Mouse (Mus musculus) cortical plate, adult 2 months (tissue): Measurements from ENCODE around the gene Nxpe4.

Source experiments
- CTCF ChIP-seq: fragments of 200-500 bp; IDR thresholded peaks from 2 replicates; pipeline ENCODE4 v1.5.1; 2011; ENCODE audit warnings: mild to moderate bottlenecking, control low read depth, low read length; ENCODE audit not compliant: insufficient read depth; ENCODE audit errors: extremely low read depth
- POLR2A ChIP-seq: fragments of 200-500 bp; IDR thresholded peaks from 2 replicates; pipeline ENCODE4 v1.6.1; 2011; ENCODE audit warnings: mild to moderate bottlenecking, low read length, control low read depth; ENCODE audit not compliant: insufficient read depth; ENCODE audit errors: extremely low read depth

GRCm38 (mm10) chr9:48345456-48345855, 183.6 kb downstream of the Nxpe4 start:
- TF ChIP-seq POLR2A (no peak), CTCF (no peak)
